Mouse (Mus musculus) megakaryocyte, embryonic 14.5 days (primary cell): ENCODE measurements around the gene Tnfrsf19. TPM values are rescaled to one million over a fixed set of nuclear protein-coding genes. Genes with fewer than 3 reads are reported as not detected.
A peak's percentile ranks its signal among the peaks of the same experiment; 100 is the strongest.

Source experiments
- H3K27me3 ChIP-seq: replicated peaks from 2 replicates; pipeline ENCODE3; 2012; ENCODE audit warnings: inconsistent platforms
- H3K36me3 ChIP-seq: replicated peaks from 2 replicates; pipeline ENCODE3; 2012; ENCODE audit warnings: low read length, inconsistent platforms, mixed read lengths
- H3K4me1 ChIP-seq: 2 replicates; pipeline ENCODE4 v1.6.1; 2012; ENCODE audit warnings: inconsistent platforms
- H3K4me3 ChIP-seq: replicated peaks from 2 replicates; pipeline ENCODE3; 2012; ENCODE audit warnings: moderate library complexity, mild to moderate bottlenecking, inconsistent platforms
- H3K9me3 ChIP-seq: 2 replicates; pipeline ENCODE4 v1.6.1; 2012; ENCODE audit warnings: inconsistent platforms
- FLI1 ChIP-seq: IDR thresholded peaks from 2 replicates; pipeline ENCODE4 v1.6.1; 2012; ENCODE audit warnings: low read length, inconsistent platforms, mixed read lengths
- GATA1 ChIP-seq: IDR thresholded peaks from 3 replicates; pipeline ENCODE4 v1.6.1; 2012; ENCODE audit warnings: mixed read lengths, low read length, inconsistent platforms, borderline replicate concordance
- polyA plus RNA-seq: library from polyadenylated mRNA; stranded (reverse); fragments of >175 nt; gene quantifications from 2 replicates; pipeline ENCODE4 v1.2.3, GENCODE M21; 2012; ENCODE audit warnings: low replicate concordance; ENCODE audit not compliant: insufficient read depth

Gene Tnfrsf19
- polyA plus RNA-seq = not detected in 2 replicates

- Histone ChIP-seq H3K36me3 (no peaks in the 10 kb centered on the region), H3K4me1 (peaks cover 11% of the 10 kb centered on the region), H3K4me3 (peak within 1 kb of the TSS; percentile 83), H3K27me3 (peaks cover 46% of the 10 kb centered on the region), H3K9me3 (no peaks in the 10 kb centered on the region)
- no peak for TF ChIP-seq FLI1
- TF ChIP-seq GATA1 = no peak
These were observed at the start of gene Tnfrsf19 for GRCm38 (mm10) chr14:61046091-61046681. TSS of gene Tnfrsf19 (minus strand) at chr14:61046490.

GRCm38 (mm10) chr14:61092073-61092472 lies 45.8 kb upstream of the Tnfrsf19 start:
- Histone ChIP-seq H3K27me3 (peaks cover 3% of the 10 kb centered on the region), H3K4me1 (no peaks in the 10 kb centered on the region), H3K36me3 (no peaks in the 10 kb centered on the region), H3K4me3 (no peak overlapping the region), H3K9me3 (no peaks in the 10 kb centered on the region)
- TF ChIP-seq FLI1 (no peak), GATA1 (no peak)

GRCm38 (mm10) chr14:61090955-61091354 lies 44.7 kb upstream of the Tnfrsf19 start:
- Histone ChIP-seq H3K4me3 (no peak overlapping the region), H3K4me1 (no peaks in the 10 kb centered on the region), H3K9me3 (no peaks in the 10 kb centered on the region), H3K27me3 (peaks cover 3% of the 10 kb centered on the region), H3K36me3 (no peaks in the 10 kb centered on the region)
- TF ChIP-seq GATA1 = no peak
- TF ChIP-seq FLI1 = no peak

GRCm38 (mm10) chr14:61088187-61088586 lies 41.9 kb upstream of the Tnfrsf19 start:
- H3K9me3 ChIP-seq = no peaks in the 10 kb centered on the region
- peaks cover 5% of the 10 kb centered on the region for H3K27me3 ChIP-seq
- TF ChIP-seq GATA1 = no peak
- TF ChIP-seq FLI1 = no peak
- H3K4me1 ChIP-seq = no peaks in the 10 kb centered on the region
- H3K4me3 ChIP-seq = no peak overlapping the region
- H3K36me3 ChIP-seq = no peaks in the 10 kb centered on the region

- Histone ChIP-seq H3K27me3 (peaks cover 7% of the 10 kb centered on the region), H3K4me1 (no peaks in the 10 kb centered on the region), H3K36me3 (no peaks in the 10 kb centered on the region), H3K4me3 (no peak overlapping the region), H3K9me3 (no peaks in the 10 kb centered on the region)
- no peak for TF ChIP-seq GATA1
- no peak for TF ChIP-seq FLI1
These were observed 39.0 kb upstream of the Tnfrsf19 start for GRCm38 (mm10) chr14:61085325-61085724.

- no peaks in the 10 kb centered on the region for H3K9me3 ChIP-seq
- H3K4me1 ChIP-seq = no peaks in the 10 kb centered on the region
- no peak overlapping the region for H3K4me3 ChIP-seq
- TF ChIP-seq FLI1 (no peak), GATA1 (no peak)
- no peaks in the 10 kb centered on the region for H3K36me3 ChIP-seq
- H3K27me3 ChIP-seq = peaks cover 4% of the 10 kb centered on the region
These were observed 23.3 kb upstream of the Tnfrsf19 start for GRCm38 (mm10) chr14:61069555-61069954.

- Histone ChIP-seq H3K27me3 (peaks cover 32% of the 10 kb centered on the region), H3K9me3 (0 out of 2 replicates have a peak, but pooled peaks cover 4% of the 10 kb centered on the region), H3K4me3 (no peak overlapping the region), H3K4me1 (peaks cover 2% of the 10 kb centered on the region; the same call in 1 of the 2 replicates), H3K36me3 (no peaks in the 10 kb centered on the region)
- no peak for TF ChIP-seq FLI1
- TF ChIP-seq GATA1 = no peak
These were observed 15.4 kb upstream of the Tnfrsf19 start for GRCm38 (mm10) chr14:61061729-61062128.

GRCm38 (mm10) chr14:61059316-61059945 lies 13.1 kb upstream of the Tnfrsf19 start:
- H3K4me3 ChIP-seq = no peak overlapping the region
- H3K36me3 ChIP-seq = no peaks in the 10 kb centered on the region
- 0 out of 2 replicates have a peak, but pooled peaks cover 4% of the 10 kb centered on the region for H3K9me3 ChIP-seq
- TF ChIP-seq GATA1 (no peak), FLI1 (no peak)
- H3K27me3 ChIP-seq = peaks cover 45% of the 10 kb centered on the region
- H3K4me1 ChIP-seq = peaks cover 7% of the 10 kb centered on the region; the same call in 1 of the 2 replicates

GRCm38 (mm10) chr14:61056962-61057361 lies 10.7 kb upstream of the Tnfrsf19 start:
- no peak for TF ChIP-seq FLI1
- TF ChIP-seq GATA1 = no peak
- Histone ChIP-seq H3K4me1 (peaks cover 7% of the 10 kb centered on the region; the same call in 1 of the 2 replicates), H3K9me3 (0 out of 2 replicates have a peak, but pooled peaks cover 5% of the 10 kb centered on the region), H3K27me3 (peaks cover 48% of the 10 kb centered on the region), H3K4me3 (no peak overlapping the region), H3K36me3 (no peaks in the 10 kb centered on the region)

- Histone ChIP-seq H3K4me1 (peaks cover 7% of the 10 kb centered on the region; the same call in 1 of the 2 replicates), H3K4me3 (no peak overlapping the region), H3K9me3 (0 out of 2 replicates have a peak, but pooled peaks cover 6% of the 10 kb centered on the region), H3K27me3 (peaks cover 46% of the 10 kb centered on the region), H3K36me3 (no peaks in the 10 kb centered on the region)
- TF ChIP-seq FLI1 (no peak), GATA1 (no peak)
These were observed 10.2 kb upstream of the Tnfrsf19 start for GRCm38 (mm10) chr14:61056445-61056844.
